Mouse (Mus musculus): ENCODE measurements around the gene Rab1b.

The Rab1b gene

GRCm38 (mm10) chr19:5106731-5107191 lies at the start of gene Rab1b:
Gene Rab1b (minus strand): TSS chr19:5107072.
- in situ Hi-C loops (cut with MboI, MseI): loop anchor here (10.0 kb wide), 1 partner anchor 992 kb away; no protein-coding TSS in a partner anchor

- in situ Hi-C loops (cut with MboI, MseI): no loop called here
Measured at GRCm38 (mm10) chr19:5152261-5152660, 45.4 kb upstream of the Rab1b start.

- in situ Hi-C loops (cut with MboI, MseI): no loop called here
Measured at GRCm38 (mm10) chr19:5151741-5152140, 44.9 kb upstream of the Rab1b start.

GRCm38 (mm10) chr19:5151331-5151730 lies 44.5 kb upstream of the Rab1b start:
- in situ Hi-C loops (cut with MboI, MseI): no loop called here

- in situ Hi-C loops (cut with MboI, MseI): no loop called here
Measured at GRCm38 (mm10) chr19:5150358-5150757, 43.5 kb upstream of the Rab1b start.

- in situ Hi-C loops (cut with MboI, MseI): loop anchor here (5.0 kb wide), 1 partner anchor 592 kb away; no protein-coding TSS in a partner anchor
Measured at GRCm38 (mm10) chr19:5149041-5149440, 42.2 kb upstream of the Rab1b start.

GRCm38 (mm10) chr19:5139640-5140039 lies 32.8 kb upstream of the Rab1b start:
- in situ Hi-C loops (cut with MboI, MseI): no loop called here

- in situ Hi-C loops (cut with MboI, MseI): no loop called here
Measured at GRCm38 (mm10) chr19:5131237-5131636, 24.4 kb upstream of the Rab1b start.

- in situ Hi-C loops (cut with MboI, MseI): no loop called here
Measured at GRCm38 (mm10) chr19:5129770-5130169, 22.9 kb upstream of the Rab1b start.

- in situ Hi-C loops (cut with MboI, MseI): no loop called here
Measured at GRCm38 (mm10) chr19:5124055-5124614, 17.3 kb upstream of the Rab1b start.

GRCm38 (mm10) chr19:5123241-5123640 lies 16.4 kb upstream of the Rab1b start:
- in situ Hi-C loops (cut with MboI, MseI): no loop called here

GRCm38 (mm10) chr19:5122492-5122891 lies 15.6 kb upstream of the Rab1b start:
- in situ Hi-C loops (cut with MboI, MseI): no loop called here

GRCm38 (mm10) chr19:5118384-5118698 lies 11.5 kb upstream of the Rab1b start, which contains the start of gene Klc2:
Gene Klc2 (minus strand): TSS chr19:5118560.
- in situ Hi-C loops (cut with MboI, MseI): no loop called here

GRCm38 (mm10) chr19:5117494-5118383 lies 10.9 kb upstream of the Rab1b start:
- in situ Hi-C loops (cut with MboI, MseI): no loop called here

- in situ Hi-C loops (cut with MboI, MseI): no loop called here
Measured at GRCm38 (mm10) chr19:5113783-5114182, 6.9 kb upstream of the Rab1b start.

GRCm38 (mm10) chr19:5109659-5110453 lies 3.0 kb upstream of the Rab1b start:
- in situ Hi-C loops (cut with MboI, MseI): loop anchor here (10.0 kb wide), 1 partner anchor 995 kb away; no protein-coding TSS in a partner anchor

GRCm38 (mm10) chr19:5108702-5109101 lies 1.8 kb upstream of the Rab1b start:
- in situ Hi-C loops (cut with MboI, MseI): loop anchor here (10.0 kb wide), 1 partner anchor 994 kb away; no protein-coding TSS in a partner anchor

GRCm38 (mm10) chr19:5108271-5108575 lies 1.4 kb upstream of the Rab1b start:
- in situ Hi-C loops (cut with MboI, MseI): loop anchor here (10.0 kb wide), 1 partner anchor 993 kb away; no protein-coding TSS in a partner anchor

GRCm38 (mm10) chr19:5107556-5108270 lies 841 bp upstream of the Rab1b start:
- in situ Hi-C loops (cut with MboI, MseI): loop anchor here (10.0 kb wide), 1 partner anchor 993 kb away; no protein-coding TSS in a partner anchor

- in situ Hi-C loops (cut with MboI, MseI): loop anchor here (10.0 kb wide), 1 partner anchor 991 kb away; no protein-coding TSS in a partner anchor
Measured at GRCm38 (mm10) chr19:5106074-5106473, 798 bp downstream of the Rab1b start.
